ENCODE assay signal across 18 mouse cellular contexts in genomic region chrX:13668867-13669266, GRCm38 (mm10). TPM values are rescaled to one million over a fixed set of nuclear protein-coding genes. Genes with fewer than 3 reads are reported as not detected.
"Had no signal": no experiment of that assay in that cellular context is flagged by ENCODE, and none has a peak within 500 bp of the region (broad histone marks: within the 10 kb centered on the region; RNA-seq: fewer than 3 reads in every experiment).

No protein-coding gene starts in this region.

- H3K9me3 ChIP-seq: intestine, embryonic 15.5 days; kidney, embryonic 15.5 days; limb, embryonic 15.5 days; megakaryocyte, embryonic 14.5 days; midbrain, embryonic 12.5 days; neural tube, embryonic 13.5 days; stomach, embryonic 15.5 days had no signal

- H3K4me3 ChIP-seq: intestine, embryonic 15.5 days; kidney, embryonic 15.5 days; left cerebral cortex, adult 2 months; limb, embryonic 15.5 days; megakaryocyte, embryonic 14.5 days; midbrain, embryonic 12.5 days; neural tube, embryonic 13.5 days; stomach, embryonic 15.5 days had no signal

- H3K36me3 ChIP-seq: intestine, embryonic 15.5 days; kidney, embryonic 15.5 days; limb, embryonic 15.5 days; midbrain, embryonic 12.5 days; neural tube, embryonic 13.5 days; stomach, embryonic 15.5 days had no signal

- H3K27ac ChIP-seq: intestine, embryonic 15.5 days; kidney, embryonic 15.5 days; left cerebral cortex, adult 2 months; limb, embryonic 15.5 days; midbrain, embryonic 12.5 days; neural tube, embryonic 13.5 days; stomach, embryonic 15.5 days had no signal

- H3K4me2 ChIP-seq: intestine, embryonic 15.5 days; kidney, embryonic 15.5 days; limb, embryonic 15.5 days; lung, embryonic 14.5 days; midbrain, embryonic 12.5 days; neural tube, embryonic 13.5 days; stomach, embryonic 15.5 days had no signal

- H3K9ac ChIP-seq: intestine, embryonic 15.5 days; kidney, embryonic 15.5 days; limb, embryonic 15.5 days; lung, embryonic 14.5 days; midbrain, embryonic 12.5 days; neural tube, embryonic 13.5 days; stomach, embryonic 15.5 days had no signal

- H3K4me1 ChIP-seq: intestine, embryonic 15.5 days; kidney, embryonic 15.5 days; limb, embryonic 15.5 days; megakaryocyte, embryonic 14.5 days; midbrain, embryonic 12.5 days; neural tube, embryonic 13.5 days; stomach, embryonic 15.5 days had no signal

- ATAC-seq: intestine, embryonic 15.5 days; midbrain, embryonic 16.5 days had no signal

- DNase-seq: kidney, adult 2 months; kidney, postnatal 14 days; lung, embryonic 14.5 days; lung, postnatal 10 days; lung, postnatal 4 days; retina, postnatal 1 day; right cerebral cortex, postnatal 4 days had no signal

- H3K27me3 ChIP-seq: intestine, embryonic 15.5 days; limb, embryonic 15.5 days; megakaryocyte, embryonic 14.5 days; midbrain, embryonic 12.5 days; neural tube, embryonic 13.5 days; stomach, embryonic 15.5 days had no signal

RNA-seq across cellular contexts. Expression of gene Gpr82, which starts 7.7 kb away (rescaled TPM):
- total RNA-seq: layer of hippocampus, postnatal 25 days; left cerebral cortex, adult 2 months; left cerebral cortex, postnatal 14 days had no signal
- polyA plus RNA-seq: kidney, adult 2 months had no signal
